Mouse (Mus musculus) heart, postnatal 0 days (tissue): ENCODE measurements around the gene Cdkl1. TPM values are rescaled to one million over a fixed set of nuclear protein-coding genes. Genes with fewer than 3 reads are reported as not detected.

Experiments used
- ATAC-seq: fragments of 200-750 bp; cut with Nextera tagmentation; 2 replicates; pipeline ENCODE4 v1.8.0; 2017; ENCODE audit warnings: low read depth, moderate number of reproducible peaks, moderate library complexity; ENCODE audit not compliant: insufficient read depth
- DNase-seq: peaks from one replicate; pipeline ENCODE4 v3.0.0-alpha.2; 2016; ENCODE audit warnings: low spot score
- H3K27ac ChIP-seq: fragments of 300-500 bp; sonication (generic); 2 replicates; pipeline ENCODE4 v1.5.1; 2014; ENCODE audit warnings: low read depth, mild to moderate bottlenecking
- H3K27me3 ChIP-seq: fragments of 300-500 bp; sonication (generic); 2 replicates; pipeline ENCODE4 v1.6.1; 2014; ENCODE audit warnings: low read length, mixed read lengths; ENCODE audit not compliant: control insufficient read depth, insufficient read depth
- H3K36me3 ChIP-seq: fragments of 300-500 bp; sonication (generic); replicated peaks from 2 replicates; pipeline ENCODE4 v1.6.1; 2014; ENCODE audit warnings: low read length, mixed read lengths; ENCODE audit not compliant: control insufficient read depth, insufficient read depth
- H3K4me1 ChIP-seq: fragments of 300-500 bp; sonication (generic); 2 replicates; pipeline ENCODE4 v1.6.1; 2014; ENCODE audit warnings: antibody characterized with exemption; ENCODE audit not compliant: control insufficient read depth, insufficient read depth
- H3K4me2 ChIP-seq: fragments of 300-500 bp; sonication (generic); 2 replicates; pipeline ENCODE4 v1.6.1; 2014; ENCODE audit warnings: low read depth, mild to moderate bottlenecking, low read length, moderate library complexity
- H3K4me3 ChIP-seq: fragments of 300-500 bp; sonication (generic); 2 replicates; pipeline ENCODE4 v1.5.1; 2014; ENCODE audit warnings: low read depth, low read length
- H3K9ac ChIP-seq: fragments of 300-500 bp; sonication (generic); replicated peaks from 2 replicates; pipeline ENCODE4 v1.6.1; 2014; ENCODE audit warnings: low read depth, low read length, mixed read lengths
- H3K9me3 ChIP-seq: fragments of 300-500 bp; sonication (generic); replicated peaks from 2 replicates; pipeline ENCODE4 v1.6.1; 2016; ENCODE audit warnings: low read length; ENCODE audit not compliant: control insufficient read depth
- CTCF ChIP-seq: IDR thresholded peaks from 2 replicates; pipeline ENCODE4 v1.5.1; 2016; ENCODE audit warnings: antibody characterized with exemption, control low read depth, low read depth
- EP300 ChIP-seq: IDR thresholded peaks from 2 replicates; pipeline ENCODE4 v1.6.1; 2016; ENCODE audit warnings: antibody characterized with exemption, low read depth
- WGBS: fragments of 180-500 bp; shearing (Covaris S2); extraction: QIAGEN DNeasy Blood & Tissue Kit; methylation state at CpG from one replicate; pipeline ENCODE4 v1.1.7; 2014; 5-methylcytosine and 5-hydroxymethylcytosine counted together
- polyA plus RNA-seq: library from polyadenylated mRNA; unstranded; fragments of >200 nt; fragmentation: Nextera tagmentation; extraction: Ambion mirVana; gene quantifications from 2 replicates; pipeline ENCODE4 v1.2.1, GENCODE M21; 2015
- total RNA-seq: library from RNA; depleted of rRNA; stranded (reverse); fragments of >200 nt; gene quantifications from 2 replicates; pipeline ENCODE4 v1.2.3, GENCODE M21; 2014; ENCODE audit warnings: low replicate concordance

Cdkl1 gene
- total and polyA plus RNA-seq, 2 experiments from 2014 or later: 3.8 to 6.0 TPM

- Histone ChIP-seq H3K9me3 (no peaks in the 10 kb centered on the region; the same call in 1 of the 2 replicates), H3K9ac (peak overlapping the region; percentile 58), H3K27me3 (no peaks in the 10 kb centered on the region), H3K4me2 (peak overlapping the region; percentile 99), H3K4me1 (peaks cover 13% of the 10 kb centered on the region), H3K4me3 (peak overlapping the region; percentile 63), H3K27ac (peak overlapping the region; percentile 55; the same call in 1 of the 2 replicates), H3K36me3 (0 out of 2 replicates have a peak, but pooled peaks cover 3% of the 10 kb centered on the region)
- TF ChIP-seq CTCF: no peak
- TF ChIP-seq EP300: no peak
- peak; percentile 4; the same call in 1 of the 2 replicates for ATAC-seq
- no peak for DNase-seq
- WGBS: 4% methylated on average over 23 of the region's 24 CpGs
Measured at GRCm38 (mm10) chr12:69724018-69724710, 66.9 kb downstream of the Cdkl1 start.

DNA sequence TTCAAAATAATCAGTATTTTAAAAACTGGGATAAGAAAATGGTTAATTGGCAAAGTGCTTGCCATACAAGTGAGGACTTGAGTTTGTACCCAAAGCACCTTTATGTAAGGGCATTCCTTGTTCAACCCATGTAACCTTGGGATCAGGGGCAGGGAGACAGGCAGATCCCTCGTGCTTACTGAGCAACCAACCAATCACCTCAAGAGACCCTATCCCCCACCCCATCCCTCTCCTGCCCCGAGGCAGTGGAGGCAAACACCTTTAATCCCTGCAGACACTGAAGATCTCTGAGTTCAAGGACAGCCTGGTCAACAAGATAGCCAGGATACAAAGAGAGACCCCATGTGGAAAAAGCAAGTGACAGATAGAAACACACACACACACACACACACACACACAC lies 67.7 kb downstream of the Cdkl1 start:
- DNase-seq (no peak), ATAC-seq (no peak)
- no peak overlapping the region for H3K9ac ChIP-seq
- H3K9me3 ChIP-seq: no peaks in the 10 kb centered on the region; the same call in 1 of the 2 replicates
- TF ChIP-seq EP300: no peak
- TF ChIP-seq CTCF: no peak
- no peak overlapping the region for H3K4me3 ChIP-seq
- 0 out of 2 replicates have a peak, but pooled peaks cover 3% of the 10 kb centered on the region for H3K36me3 ChIP-seq
- WGBS: 80% methylated on average over 2 of the region's 2 CpGs
- peaks cover 13% of the 10 kb centered on the region for H3K4me1 ChIP-seq
- H3K4me2 ChIP-seq: peak overlapping the region; percentile 99; the same call in 1 of the 2 replicates
- H3K27me3 ChIP-seq: no peaks in the 10 kb centered on the region
- H3K27ac ChIP-seq: no peak overlapping the region

DNA sequence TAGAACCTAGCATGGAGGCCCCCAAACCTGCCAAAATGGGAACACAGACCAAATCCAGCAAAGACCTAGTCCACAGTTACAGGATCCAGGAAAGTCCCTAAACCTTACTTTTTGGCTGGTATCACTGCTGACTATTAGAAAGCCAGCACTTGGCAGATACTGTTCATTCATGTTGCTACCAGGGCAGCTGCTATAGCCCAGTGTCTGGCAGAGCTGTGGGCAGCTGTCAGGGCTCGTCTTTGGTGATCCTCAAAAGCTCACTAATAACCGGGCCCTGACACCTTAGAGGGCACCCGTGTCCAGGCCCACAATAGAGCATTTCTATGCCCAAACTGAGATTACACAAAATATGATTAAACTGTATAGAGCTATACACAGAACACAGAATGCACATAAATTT lies 68.2 kb downstream of the Cdkl1 start:
- H3K27ac ChIP-seq: no peak overlapping the region
- 90% methylated on average over 3 of the region's 3 CpGs for WGBS

DNA sequence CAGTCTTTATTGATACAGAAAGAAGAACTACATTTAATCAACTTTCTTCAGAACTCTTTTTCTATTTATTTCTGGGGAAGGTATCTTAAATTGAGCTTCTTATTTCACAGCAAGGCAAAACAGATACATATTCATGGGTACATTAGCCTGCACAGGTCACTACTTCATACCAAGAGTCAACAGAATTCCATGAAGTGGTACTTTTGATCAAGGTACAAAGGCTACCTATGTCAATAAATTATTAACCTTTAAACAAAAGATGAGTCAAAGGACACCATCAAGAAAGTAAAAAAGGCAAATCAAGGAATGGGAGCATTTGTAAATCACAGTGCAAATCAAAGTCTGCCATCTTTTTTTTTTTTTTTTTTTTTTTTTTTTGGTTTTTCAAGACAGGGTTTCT lies 77.4 kb downstream of the Cdkl1 start:
- DNase-seq: no peak
- H3K36me3 ChIP-seq: no peaks in the 10 kb centered on the region
- H3K27ac ChIP-seq: no peak overlapping the region
- no peaks in the 10 kb centered on the region for H3K27me3 ChIP-seq
- no peaks in the 10 kb centered on the region for H3K9me3 ChIP-seq
- H3K9ac ChIP-seq: no peak overlapping the region
- H3K4me1 ChIP-seq: no peaks in the 10 kb centered on the region
- TF ChIP-seq CTCF: no peak
- TF ChIP-seq EP300: no peak
- no peak overlapping the region for H3K4me2 ChIP-seq
- ATAC-seq: no peak
- no peak overlapping the region for H3K4me3 ChIP-seq

More for the DNA sequence above, 68.2 kb downstream of the Cdkl1 start:
- peaks cover 13% of the 10 kb centered on the region for H3K4me1 ChIP-seq
- no peaks in the 10 kb centered on the region for H3K27me3 ChIP-seq
- no peaks in the 10 kb centered on the region; the same call in 1 of the 2 replicates for H3K9me3 ChIP-seq
- H3K4me2 ChIP-seq: no peak overlapping the region
- no peak overlapping the region for H3K9ac ChIP-seq
- ATAC-seq (no peak), DNase-seq (no peak)
- TF ChIP-seq CTCF (no peak), EP300 (no peak)
- no peak overlapping the region for H3K4me3 ChIP-seq
- 0 out of 2 replicates have a peak, but pooled peaks cover 3% of the 10 kb centered on the region for H3K36me3 ChIP-seq

DNA sequence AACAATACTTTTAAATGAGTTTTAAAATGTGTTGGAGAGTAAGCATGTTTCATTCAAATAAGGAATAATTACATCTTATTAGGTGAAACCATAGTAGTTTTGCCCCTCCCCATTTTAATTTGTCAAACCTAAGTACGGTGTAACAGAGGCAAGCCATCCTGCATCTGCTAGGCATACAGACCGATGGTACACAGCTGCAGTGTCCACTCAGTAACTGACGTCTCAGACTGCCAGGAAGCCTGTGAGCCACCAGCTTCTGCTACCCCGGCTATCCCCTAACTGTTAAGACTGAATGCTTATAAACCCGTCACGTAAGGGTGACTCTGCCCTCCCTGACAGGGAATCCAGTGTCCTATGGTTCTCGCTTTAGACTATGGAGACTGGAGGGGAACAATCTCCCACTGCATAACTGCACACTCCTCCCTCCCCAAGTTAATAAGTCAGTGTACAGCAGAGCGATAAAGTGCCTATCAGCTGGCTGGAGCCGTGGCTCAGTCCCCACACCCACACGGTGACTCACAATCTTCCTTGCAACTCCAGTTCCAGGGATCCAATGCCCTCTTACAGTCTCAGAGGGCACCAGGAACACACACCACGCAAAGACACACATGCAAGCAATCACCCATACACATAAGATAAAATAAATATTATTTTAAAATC lies 86.1 kb downstream of the Cdkl1 start:
- peak overlapping the region; percentile 30; the same call in 1 of the 2 replicates for H3K9ac ChIP-seq
- H3K4me2 ChIP-seq: peak overlapping the region; percentile 28
- peak; percentile 57; the same call in 1 of the 2 replicates for ATAC-seq
- peak; percentile 19 for DNase-seq
- H3K4me1 ChIP-seq: no peaks in the 10 kb centered on the region
- no peaks in the 10 kb centered on the region for H3K9me3 ChIP-seq
- no peak for TF ChIP-seq CTCF
- no peak for TF ChIP-seq EP300
- peak overlapping the region; percentile 48 for H3K27ac ChIP-seq
- WGBS: 46% methylated on average over 11 of the region's 11 CpGs
- 0 out of 2 replicates have a peak, but pooled peaks cover 8% of the 10 kb centered on the region for H3K36me3 ChIP-seq
- H3K27me3 ChIP-seq: no peaks in the 10 kb centered on the region
- H3K4me3 ChIP-seq: no peak overlapping the region
